Mouse (Mus musculus) retina, adult 2 months (tissue): ENCODE measurements around the gene B4galnt3.

ENCODE experiments used
- DNase-seq: peaks from one replicate; pipeline ENCODE4 v3.0.0-alpha.2; 2012; ENCODE audit warnings: low read depth, low spot score

The B4galnt3 gene

DNA sequence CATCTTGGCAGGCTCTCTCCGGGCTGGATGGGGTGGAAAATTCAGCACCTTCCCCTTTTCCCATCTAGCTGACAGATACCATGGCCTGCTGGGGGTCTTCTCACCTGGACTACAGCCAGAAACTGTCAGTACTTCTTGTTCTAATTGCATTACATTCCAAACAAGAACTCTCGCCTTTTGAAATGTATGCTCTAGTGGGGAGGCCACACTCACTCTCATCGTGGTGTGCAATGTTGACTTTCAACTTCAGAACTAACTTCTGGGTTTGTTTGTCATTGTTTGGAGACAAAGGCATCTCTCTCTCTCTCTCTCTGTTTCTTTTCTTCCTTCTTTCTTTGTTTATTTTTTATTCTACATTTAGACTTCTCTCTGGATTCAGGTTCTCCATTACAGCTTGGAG is 107.8 kb downstream of the B4galnt3 start:
- DNase-seq = no peak

DNA sequence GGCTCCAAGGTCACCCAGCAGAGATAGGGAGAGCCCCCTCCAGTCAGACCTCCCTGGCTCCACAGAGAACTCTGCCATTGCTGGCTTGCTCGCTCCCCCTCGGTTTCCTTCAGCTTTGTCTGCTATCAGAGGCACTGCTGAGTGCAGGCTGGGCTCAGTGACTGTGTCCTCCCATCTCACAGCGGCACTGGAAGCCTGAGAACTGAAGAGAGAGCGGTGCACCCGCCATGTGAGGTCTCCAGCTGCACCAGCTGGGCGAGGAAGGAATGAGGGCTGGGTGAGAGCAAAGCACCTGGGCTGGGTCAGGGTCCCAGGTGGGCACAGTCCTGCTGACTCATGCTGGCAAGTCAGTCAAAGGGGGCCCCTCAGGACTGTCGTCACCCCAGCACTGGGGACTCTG is 108.6 kb downstream of the B4galnt3 start:
- DNase-seq = no peak

DNA sequence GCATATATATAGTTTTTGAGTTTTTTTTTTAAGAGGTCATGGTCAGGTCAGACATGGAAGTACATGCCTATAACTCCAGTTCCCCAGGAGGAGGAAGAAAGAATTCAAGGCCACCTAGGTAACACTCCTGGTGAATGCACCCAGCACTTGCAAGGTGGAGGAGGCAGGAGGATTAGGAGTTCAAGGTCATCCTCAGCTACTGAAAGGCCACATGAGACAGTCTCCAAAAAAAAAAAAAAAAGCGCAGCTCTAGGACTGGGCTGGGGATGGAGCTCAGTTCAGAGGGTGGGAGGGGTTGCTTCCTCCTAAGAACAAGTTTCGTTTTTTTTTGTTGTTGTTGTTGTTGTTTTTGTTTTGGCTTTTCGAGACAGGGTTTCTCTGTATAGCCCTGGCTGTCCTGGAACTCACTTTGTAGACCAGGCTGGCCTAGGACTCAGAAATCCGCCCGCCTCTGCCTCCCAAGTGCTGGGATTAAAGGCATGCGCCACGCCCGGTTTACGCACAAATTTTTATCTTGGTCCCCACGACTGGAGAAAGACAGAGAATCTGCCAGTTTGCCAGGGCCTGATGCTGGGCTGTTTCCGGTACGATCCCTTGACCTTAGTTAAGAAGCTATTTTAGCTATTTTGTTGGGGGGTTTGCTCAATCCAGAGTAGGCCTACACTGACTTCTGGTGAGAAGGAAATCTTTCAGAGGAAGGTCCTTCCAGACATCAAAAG is 109.2 kb downstream of the B4galnt3 start:
- DNase-seq = no peak

DNA sequence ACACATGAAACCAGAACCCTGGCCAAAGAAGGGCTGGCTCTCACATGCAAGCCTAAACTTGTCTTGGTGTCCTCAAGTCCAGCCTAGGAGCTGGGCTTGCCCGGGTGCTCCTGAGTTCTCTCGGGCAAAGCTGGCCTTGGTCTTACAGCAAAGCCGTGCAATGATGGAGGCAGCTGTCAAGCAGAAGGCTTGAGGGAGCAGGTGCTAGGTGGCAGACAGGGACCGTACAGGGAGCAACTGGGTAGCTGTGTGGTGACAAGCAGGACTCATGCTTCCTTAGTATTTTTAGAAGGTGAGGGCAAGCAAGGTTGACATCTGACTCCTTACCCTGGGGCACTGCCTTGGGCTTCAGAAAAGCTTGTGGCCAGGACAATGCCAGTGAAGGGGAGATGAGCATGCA is 110.6 kb downstream of the B4galnt3 start:
- no peak for DNase-seq

DNA sequence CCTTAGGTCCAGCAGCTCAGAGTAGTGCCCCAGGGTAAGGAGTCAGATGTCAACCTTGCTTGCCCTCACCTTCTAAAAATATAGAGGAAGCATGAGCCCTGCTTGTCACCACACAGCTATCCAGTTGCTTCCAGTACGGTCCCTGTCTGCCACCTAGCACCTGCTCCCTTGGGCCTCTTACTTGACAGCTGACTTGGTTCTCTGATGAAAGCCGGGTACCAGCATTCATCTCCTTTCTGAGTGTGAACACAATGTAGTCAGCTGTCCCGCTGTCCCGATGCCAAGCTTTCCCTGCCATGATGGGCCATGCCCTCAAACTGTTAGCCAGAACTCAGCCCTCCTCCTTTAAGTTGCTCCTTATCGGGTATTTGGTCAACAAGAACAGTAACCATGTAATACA is 112.2 kb downstream of the B4galnt3 start:
- DNase-seq = no peak

DNA sequence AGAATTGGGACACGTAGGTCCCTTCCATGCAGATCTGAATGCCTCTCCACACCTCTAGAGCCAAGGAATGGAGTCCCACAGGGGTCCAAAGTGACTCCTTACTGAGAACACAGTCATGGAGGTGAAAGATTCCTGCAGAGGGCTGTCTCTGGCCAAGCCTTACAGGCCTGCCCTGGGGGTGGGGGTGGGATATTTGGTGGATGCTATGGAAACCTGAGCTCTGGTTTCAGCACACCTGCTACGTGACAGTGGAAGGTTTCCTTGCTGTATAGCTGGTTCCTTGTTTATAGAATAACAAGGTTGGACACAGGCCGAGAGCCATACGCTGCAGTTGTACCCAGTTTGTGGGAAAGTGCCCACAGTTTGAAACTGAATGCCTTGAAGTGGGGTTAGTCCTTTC is 113.9 kb downstream of the B4galnt3 start:
- no peak for DNase-seq

DNA sequence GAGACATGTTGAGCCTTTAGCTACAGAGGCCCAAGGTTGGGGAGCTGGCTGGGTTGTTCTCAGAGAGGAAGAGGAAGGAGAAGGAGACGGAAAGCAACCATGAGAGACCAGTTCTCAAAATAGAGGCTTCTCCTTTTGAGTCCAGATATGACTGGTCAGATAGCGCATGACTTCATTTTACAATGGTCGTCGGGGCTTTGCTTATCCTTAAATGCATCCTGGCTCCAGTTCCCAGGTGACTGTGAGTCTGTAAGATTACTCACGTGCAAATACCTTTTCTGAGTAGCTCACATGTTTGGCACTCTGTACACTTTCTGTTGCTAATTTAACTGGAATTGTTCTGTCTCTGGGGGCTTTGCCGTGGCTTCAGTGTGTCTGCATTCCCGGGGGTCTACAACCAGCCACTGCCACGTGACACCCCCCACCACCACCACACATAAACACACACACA is 114.6 kb downstream of the B4galnt3 start:
- DNase-seq = no peak

DNA sequence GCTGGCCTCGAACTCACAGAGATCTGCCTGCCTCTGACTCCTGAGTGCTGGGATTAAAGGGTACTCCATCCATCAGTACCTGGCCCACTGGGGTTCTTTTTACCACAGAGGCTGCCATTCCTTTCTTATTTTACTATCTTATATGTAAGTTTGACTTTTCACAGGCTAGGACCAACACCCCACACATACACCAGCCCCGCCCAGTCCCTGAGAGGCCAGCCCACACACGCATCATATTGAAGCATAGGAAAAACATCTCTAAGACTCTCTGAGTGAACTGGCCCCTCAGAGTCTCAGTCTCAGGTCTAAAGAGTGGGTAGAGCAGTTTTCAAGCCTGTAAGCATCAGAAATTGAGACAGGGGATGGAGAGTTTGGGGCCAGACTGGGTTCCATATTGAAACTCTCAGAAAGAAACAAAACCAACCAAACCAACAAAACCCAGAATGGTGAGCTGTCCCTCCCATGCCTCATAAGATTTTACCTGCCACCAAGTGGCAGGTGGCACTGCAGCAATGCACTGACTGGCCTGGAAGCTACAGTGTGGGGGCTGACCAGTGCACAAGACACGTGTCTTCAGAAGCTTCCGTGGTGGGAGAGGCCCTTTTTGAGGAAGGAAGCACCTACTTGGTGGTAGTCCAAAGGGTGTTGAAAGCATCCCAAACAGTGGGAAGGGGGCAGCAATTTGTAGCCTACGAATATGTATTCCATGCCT is 115.2 kb downstream of the B4galnt3 start:
- no peak for DNase-seq

DNA sequence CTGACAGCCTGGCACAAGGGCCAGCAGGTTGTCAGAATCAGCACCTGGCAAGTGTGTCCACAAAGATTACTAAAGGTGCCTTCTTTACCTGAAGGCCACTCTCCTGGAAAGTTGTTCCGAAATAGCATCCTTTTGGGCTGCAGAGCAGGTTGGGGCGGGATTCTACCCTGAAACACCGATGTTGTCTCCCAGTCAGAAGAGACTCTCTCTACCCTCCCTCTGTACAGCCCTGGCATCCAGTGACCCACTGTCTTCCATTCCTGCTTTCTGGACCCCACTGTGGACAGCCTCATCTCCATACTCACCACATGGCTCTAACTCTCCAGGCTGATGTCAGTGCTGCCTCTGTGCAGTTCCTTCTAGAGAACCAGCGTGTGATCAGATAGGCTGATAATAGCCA is 118.7 kb downstream of the B4galnt3 start:
- no peak for DNase-seq

DNA sequence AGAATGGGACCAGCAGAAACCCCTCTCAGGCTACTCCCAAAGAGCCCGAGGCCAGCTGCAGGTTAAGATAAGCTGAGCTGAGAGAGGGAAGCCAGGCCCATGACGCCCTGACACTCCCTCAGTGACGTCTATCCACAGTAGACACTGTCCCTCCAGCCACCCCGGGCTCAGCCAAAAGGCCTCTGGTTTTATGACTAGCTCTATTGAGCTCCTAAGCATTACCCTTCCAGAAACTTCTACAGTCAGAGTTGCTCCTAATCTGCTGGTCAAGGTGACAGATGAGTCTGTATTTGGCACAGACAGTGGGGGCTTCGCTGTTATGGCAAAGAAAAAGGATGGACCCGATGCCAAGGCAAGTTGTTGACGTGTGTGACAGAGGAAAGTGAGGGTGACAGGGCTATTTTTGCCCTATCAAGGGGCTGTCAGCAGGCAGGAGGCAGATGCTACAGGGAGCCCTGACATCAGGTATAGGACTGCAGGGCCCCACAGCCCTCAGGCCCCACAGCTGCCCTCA is 119.7 kb downstream of the B4galnt3 start:
- no peak for DNase-seq

DNA sequence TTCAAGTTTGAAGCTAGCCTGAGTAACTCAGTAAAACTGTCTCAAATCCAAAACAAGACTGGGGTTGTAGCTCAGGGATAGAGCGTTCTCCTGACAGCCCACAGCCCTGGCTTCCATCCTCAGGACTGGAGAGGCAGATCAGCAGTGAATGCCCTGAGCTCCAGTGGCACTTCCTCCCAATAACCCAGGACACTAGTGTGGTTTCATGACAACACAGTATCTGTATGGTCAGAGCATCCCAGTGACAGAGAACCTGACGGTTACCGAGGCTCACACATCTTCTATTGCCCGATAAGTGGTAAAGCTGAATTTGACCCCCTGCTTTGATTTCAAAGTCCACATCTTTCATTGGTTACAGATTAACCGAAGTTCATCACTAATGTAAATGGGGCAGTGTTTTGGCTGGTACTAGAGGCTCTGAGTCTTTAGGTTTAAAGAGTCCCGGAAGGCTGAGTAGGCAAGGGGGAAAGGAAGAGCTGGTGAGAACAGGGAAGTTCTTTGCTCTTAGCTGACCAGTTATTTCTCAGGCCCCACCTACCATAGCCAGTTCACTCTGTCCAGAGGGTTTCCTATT is 120.2 kb downstream of the B4galnt3 start:
- DNase-seq = no peak

DNA sequence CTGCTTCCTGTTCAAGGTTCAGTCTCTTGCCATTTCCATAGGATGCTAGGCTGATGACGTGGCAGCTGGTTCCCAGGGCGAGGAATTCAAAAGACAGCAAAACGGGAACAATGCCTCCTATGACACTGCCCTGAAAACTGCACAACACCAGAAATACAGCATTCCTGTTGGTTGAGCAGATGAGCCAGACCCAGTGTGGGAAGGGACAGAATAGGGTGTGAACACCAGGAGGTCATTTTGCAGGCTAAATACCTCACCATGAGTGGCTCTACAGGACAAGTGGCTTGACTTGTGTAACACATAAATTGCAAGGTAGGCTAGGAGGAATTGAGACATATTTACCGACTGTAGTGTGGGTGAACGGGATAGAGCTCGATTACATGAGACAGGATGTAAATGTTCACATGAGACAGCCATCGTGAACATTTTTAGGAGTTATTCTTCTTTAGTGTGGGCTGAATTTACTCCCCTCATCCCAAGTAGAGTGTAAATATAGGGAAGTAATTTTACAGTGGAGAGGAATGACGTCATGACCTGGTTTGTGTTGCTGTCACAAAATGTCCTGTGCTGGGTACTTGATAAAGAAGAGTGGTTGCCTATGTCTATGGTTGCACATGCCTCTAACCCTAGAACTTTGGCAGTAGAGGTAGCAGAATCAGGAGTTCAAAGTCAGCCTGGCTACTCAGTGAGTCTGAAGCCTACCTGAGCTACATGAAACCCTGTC is 121.9 kb downstream of the B4galnt3 start:
- DNase-seq = no peak

DNA sequence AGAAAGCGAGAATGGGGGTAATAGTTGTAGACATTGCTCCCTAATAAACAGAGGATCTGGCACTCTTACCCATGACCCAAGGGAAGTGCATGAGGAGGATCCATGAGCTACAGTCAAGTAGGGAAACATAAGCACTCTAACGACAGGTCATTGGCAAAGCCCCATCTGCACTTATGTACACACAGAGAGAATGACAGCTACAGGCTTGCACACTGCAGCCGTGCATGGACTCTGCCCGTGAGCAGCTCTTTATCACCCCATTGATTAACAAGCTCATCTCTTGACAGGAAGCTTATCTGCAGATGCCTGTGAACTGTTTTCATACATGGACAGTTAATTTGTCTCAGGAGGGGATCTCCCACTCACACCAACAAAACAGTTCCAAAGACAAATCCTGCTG is 126.8 kb downstream of the B4galnt3 start:
- DNase-seq = no peak

DNA sequence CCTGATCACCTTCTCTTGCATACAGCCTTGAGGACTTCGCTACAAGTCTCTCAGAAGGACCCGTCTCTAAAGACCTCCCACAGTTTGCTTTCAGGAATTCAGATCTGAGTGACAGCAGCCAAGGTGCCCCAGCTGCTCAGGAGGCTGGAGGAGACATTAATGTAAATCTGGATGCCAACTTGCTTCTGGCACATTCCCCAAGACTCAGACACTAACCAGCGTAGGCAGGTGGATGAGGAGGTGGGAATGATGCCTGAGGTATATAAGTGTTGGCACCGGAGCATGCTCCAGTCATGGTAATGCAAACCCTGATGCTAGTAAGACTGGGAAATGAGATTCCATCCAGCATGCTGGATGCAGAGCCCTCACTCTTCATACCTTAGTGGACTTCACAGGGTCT is 129.6 kb downstream of the B4galnt3 start:
- no peak for DNase-seq

DNA sequence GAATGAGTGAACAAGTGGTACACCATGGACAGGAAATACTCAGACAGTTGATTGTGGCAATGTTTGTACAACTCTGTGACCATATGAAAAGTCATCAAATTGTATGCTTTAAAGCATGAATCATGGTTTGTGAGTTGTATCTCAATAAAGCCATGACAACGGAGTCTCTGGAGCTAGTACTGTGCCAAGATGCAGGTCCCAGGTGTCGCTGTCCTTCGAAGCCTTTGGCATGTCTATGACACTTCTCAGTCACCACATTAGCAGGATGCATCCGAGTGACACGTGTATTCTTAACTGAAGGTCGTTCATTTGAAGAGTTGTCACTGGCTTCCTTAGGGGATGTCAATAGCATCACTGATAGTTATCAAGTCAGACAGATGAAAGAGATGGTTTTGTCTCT is 131.4 kb downstream of the B4galnt3 start:
- no peak for DNase-seq

DNA sequence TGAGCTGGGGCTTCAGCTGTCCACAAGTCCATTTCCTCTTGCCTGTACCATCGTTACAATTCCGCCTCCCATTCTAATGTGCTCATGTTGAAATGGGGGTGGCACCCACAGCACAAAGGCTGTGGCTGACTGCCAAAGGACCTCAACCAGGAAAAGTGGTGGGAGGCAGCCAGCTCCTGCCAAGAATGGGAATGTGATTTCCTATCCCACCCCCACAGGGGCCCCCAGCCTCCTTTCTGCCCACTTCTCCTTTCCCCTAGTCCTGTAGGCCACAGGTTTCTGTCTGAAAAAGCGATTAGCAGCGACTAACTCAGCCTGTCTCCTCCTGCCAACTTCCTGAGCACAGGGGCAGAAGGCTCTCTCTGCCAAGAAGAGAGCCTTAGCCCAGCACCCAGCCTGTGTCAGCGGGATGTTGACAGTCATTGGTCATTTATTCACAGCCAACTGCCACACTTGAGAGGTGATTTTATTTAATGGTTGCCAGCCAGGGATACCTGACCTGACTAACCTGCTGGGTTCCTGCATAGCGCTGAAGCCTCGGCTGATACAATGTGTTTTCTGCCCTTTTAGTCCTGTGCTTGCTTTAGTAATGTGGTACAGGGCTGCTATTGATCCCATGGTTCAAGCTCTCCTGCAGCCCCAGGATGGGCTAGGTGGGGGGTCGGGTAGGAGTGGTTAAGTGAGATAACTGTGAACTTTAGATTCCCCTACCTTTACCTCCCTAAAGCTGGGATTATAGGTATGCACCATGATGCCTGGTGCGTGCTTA is 135.0 kb downstream of the B4galnt3 start:
- no peak for DNase-seq

DNA sequence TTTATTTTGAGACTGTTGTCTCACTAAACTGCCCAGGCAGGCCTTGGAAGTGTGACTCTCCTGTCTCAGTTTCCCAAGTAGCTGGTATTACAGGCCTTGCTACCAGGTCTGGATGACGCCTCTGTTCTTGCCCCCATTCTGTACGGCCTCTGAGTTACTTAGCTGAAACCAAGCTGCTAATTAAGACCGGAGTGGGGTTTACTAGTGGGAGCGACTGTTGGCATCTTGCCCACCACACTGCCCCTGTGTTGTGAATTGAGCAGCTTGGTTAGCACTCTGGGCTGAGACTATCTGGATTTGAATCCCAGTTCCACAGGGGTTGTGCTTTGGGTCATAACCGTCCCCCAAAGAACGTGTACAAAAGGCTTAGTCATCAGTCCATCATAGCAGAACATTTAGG is 136.9 kb downstream of the B4galnt3 start:
- no peak for DNase-seq

DNA sequence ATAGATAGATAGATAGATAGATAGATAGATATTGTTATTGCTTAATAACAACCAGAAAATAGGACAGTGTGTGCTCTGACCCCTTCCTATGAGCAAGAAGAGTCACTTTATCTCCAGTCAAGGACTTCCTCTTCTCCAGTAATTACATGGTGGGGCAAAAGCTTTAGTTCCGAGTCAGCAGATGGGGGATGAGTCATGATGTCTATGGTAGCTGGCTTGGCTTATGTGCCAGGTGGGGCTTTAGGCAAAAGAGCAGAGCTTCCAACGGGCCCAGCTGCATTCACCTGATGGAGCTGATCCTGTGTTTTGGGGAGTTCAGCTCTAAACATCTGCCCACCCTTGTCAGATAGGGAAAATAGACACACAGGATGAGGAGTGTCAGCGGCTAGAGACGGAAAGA is 138.8 kb downstream of the B4galnt3 start:
- no peak for DNase-seq

DNA sequence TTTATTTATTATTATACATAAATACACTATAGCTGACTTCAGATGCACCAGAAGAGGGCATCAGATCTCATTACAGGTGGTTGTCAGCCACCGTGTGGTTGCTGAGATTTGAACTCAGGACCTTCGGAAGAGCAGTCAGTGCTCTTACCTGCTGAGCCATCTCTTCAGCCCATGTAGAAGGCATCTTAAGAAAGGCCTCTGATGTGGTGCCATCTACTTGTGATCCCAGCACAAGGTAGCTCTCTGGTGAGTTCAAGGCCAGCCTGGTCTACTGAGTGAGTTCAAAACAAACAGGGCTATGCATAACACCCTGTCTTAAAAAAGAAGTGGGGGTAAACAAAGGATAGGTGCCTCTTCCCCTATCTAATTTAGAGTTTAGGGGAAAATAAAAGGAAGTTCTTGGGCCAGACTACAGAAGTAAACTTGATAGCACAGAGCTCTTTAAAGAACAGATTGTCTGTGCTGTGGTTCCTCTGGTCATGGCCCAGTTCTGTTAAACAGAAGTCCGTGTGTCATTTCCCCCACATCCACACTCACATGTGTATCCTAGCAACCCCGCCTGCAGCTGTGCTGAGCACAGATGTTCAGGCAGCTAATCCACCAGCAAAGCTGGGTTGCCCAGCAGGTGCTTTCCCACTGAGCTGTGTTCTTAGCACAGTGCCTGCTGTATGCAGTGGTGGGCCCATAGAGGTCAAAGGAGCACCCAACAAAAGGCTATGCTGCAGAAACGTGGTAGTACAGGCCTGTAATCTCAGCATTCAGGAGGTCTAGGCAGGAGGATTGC is 139.6 kb downstream of the B4galnt3 start:
- DNase-seq = peak; percentile 16
